Mouse (Mus musculus) CH12.LX (cell line): ENCODE data around the gene Olfr137. TPM values are rescaled to one million over a fixed set of nuclear protein-coding genes. Genes with fewer than 3 reads are reported as not detected.

ENCODE experiments used
- DNase-seq: peaks from one replicate; pipeline ENCODE4 v3.0.0-alpha.2; 2013; ENCODE audit errors: extremely low read depth
- H3K27ac ChIP-seq: 2 replicates; pipeline ENCODE4 v1.5.1; 2012; ENCODE audit warnings: low read depth, mild to moderate bottlenecking, control low read depth, moderate library complexity; ENCODE audit not compliant: insufficient read depth
- H3K27me3 ChIP-seq: replicated peaks from 2 replicates; pipeline ENCODE3; 2012; ENCODE audit warnings: inconsistent platforms
- H3K36me3 ChIP-seq, 2 experiments: replicated peaks in 1 of 2; 2 replicates each; pipeline versions ENCODE3 to v1.6.1; 2012; ENCODE audit warnings: inconsistent platforms in 1 of 2, low read length in 1 of 2, mild to moderate bottlenecking in 1 of 2, mixed read lengths in 1 of 2, moderate library complexity in 1 of 2; ENCODE audit not compliant: control insufficient read depth in 1 of 2, insufficient read depth in 1 of 2
- H3K4me1 ChIP-seq, 2 experiments: 2 replicates each; pipeline ENCODE4 v1.6.1; 2012; ENCODE audit warnings: inconsistent platforms in 1 of 2, moderate library complexity in 1 of 2; ENCODE audit not compliant: insufficient read depth in 2 of 2, control insufficient read depth in 1 of 2
- H3K4me2 ChIP-seq: 2 replicates; pipeline ENCODE4 v1.6.1; 2012; ENCODE audit warnings: low read depth, mild to moderate bottlenecking, control low read depth; ENCODE audit not compliant: poor library complexity, insufficient read depth, severe bottlenecking
- H3K4me3 ChIP-seq, 3 experiments: fragments of 150-350 bp in 1 of 3; sonication (generic) in 1 of 3; replicated peaks in 1 of 3; 2 replicates each; pipeline versions ENCODE3 to v1.5.1; 2011 to 2012; ENCODE audit warnings: low read depth in 2 of 3, low read length in 2 of 3, mild to moderate bottlenecking in 2 of 3, moderate library complexity in 2 of 3, control low read depth in 1 of 3, improper control_type of control experiment in 1 of 3, inconsistent platforms in 1 of 3, mixed read lengths in 1 of 3; ENCODE audit not compliant: poor library complexity in 1 of 3
- H3K79me2 ChIP-seq: replicated peaks from 2 replicates; pipeline ENCODE4 v1.6.1; 2012; ENCODE audit warnings: mild to moderate bottlenecking, moderate library complexity; ENCODE audit not compliant: control insufficient read depth, poor library complexity, insufficient read depth, severe bottlenecking; ENCODE audit errors: extremely low read depth
- H3K9ac ChIP-seq: 2 replicates; pipeline ENCODE4 v1.6.1; 2012; ENCODE audit warnings: low read depth, mild to moderate bottlenecking, control low read depth, moderate library complexity; ENCODE audit not compliant: insufficient read depth
- H3K9me3 ChIP-seq: replicated peaks from 2 replicates; pipeline ENCODE3; 2012; ENCODE audit warnings: low read length, inconsistent platforms, mixed read lengths
- CHD1 ChIP-seq: IDR thresholded peaks from 2 replicates; pipeline ENCODE4 v1.6.1; 2012; ENCODE audit warnings: low read depth, low read length, improper control_type of control experiment, inconsistent platforms
- MAFK ChIP-seq: IDR thresholded peaks from 2 replicates; pipeline ENCODE4 v1.6.1; 2011; ENCODE audit warnings: low read length, improper control_type of control experiment; ENCODE audit not compliant: insufficient replicate concordance
- MAX ChIP-seq: IDR thresholded peaks from 2 replicates; pipeline ENCODE4 v1.6.1; 2011; ENCODE audit warnings: low read length, improper control_type of control experiment
- MAZ ChIP-seq: IDR thresholded peaks from 2 replicates; pipeline ENCODE4 v1.6.1; 2012; ENCODE audit warnings: low read depth, mild to moderate bottlenecking, inconsistent platforms, low read length, improper control_type of control experiment, moderate library complexity
- MYC ChIP-seq: IDR thresholded peaks from 2 replicates; pipeline ENCODE4 v1.6.1; 2011; ENCODE audit warnings: low read depth, mild to moderate bottlenecking, improper control_type of control experiment, low read length
- UBTF ChIP-seq: IDR thresholded peaks from 2 replicates; pipeline ENCODE4 v1.6.1; 2012; ENCODE audit warnings: low read depth, mild to moderate bottlenecking, inconsistent platforms, low read length, improper control_type of control experiment, moderate library complexity
- USF1 ChIP-seq: IDR thresholded peaks from 2 replicates; pipeline ENCODE4 v1.6.1; 2014; ENCODE audit warnings: low read depth, mild to moderate bottlenecking, inconsistent platforms, low read length, improper control_type of control experiment
- USF2 ChIP-seq: conservative IDR thresholded peaks from 2 replicates; pipeline ENCODE4 v1.6.1; 2011; ENCODE audit warnings: low read depth, low read length, improper control_type of control experiment
- ZKSCAN1 ChIP-seq: IDR thresholded peaks from 2 replicates; pipeline ENCODE4 v1.6.1; 2012; ENCODE audit warnings: low read depth, inconsistent platforms, low read length, improper control_type of control experiment, borderline replicate concordance
- dilution Hi-C: fragments of 300-500 bp; cut with MboI; formaldehyde crosslinking; loops from 2 replicates; pipeline ENCODE4 v1.14.3; 2020; ENCODE audit warnings: low sequenced_read_pairs; ENCODE audit not compliant: extremely low pct_unique_long_range_greater_than_20kb, extremely low pct_ligation_motif_present
- in situ Hi-C: fragments of 300-500 bp; cut with MboI; formaldehyde crosslinking; loops from 3 replicates; pipeline ENCODE4 v1.14.3; 2019; ENCODE audit warnings: low sequenced_read_pairs, low pct_ligation_motif_present, low pct_unique_long_range_greater_than_20kb, mixed read lengths
- polyA plus RNA-seq: library from polyadenylated mRNA; unstranded; fragments of >175 nt; gene quantifications from 2 replicates; pipeline ENCODE4 v1.2.1, GENCODE M21; 2012; ENCODE audit warnings: low read depth; ENCODE audit not compliant: insufficient read length
- total RNA-seq, 2 experiments: library from RNA; depleted of rRNA; stranded (reverse); fragments of 300-350 nt in 1 of 2; fragments of >200 nt in 1 of 2; gene quantifications; 2 replicates each; pipeline ENCODE4 v1.2.3; 2012 to 2014

The Olfr137 gene
- total RNA-seq (2012; rRNA removed), result not detected in 2 replicates
- total RNA-seq (2014; rRNA removed), result not detected in 2 replicates
- not detected in 2 replicates for polyA plus RNA-seq

DNA sequence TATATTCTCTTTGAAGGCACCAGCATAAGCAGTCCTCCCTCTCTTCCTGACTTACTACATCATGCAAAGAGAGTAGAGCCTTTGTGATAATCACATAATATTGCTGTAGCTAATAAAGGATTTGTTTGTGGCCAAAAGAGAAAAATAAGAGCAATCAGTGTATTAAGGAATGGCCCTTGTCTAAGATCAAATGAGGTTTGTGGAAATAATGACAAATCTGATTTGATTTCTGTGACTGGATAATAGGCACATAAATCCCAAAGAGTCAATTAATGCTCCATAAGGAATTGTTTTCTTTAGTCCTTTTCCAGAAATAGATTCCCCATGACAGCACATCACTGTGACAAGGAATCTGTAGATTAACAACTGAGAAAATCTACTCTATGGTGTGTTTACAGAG lies at the start of gene Olfr137:
Gene Olfr137, minus strand, starts transcription at position 101 of the 400 bp plus-strand sequence.
- Histone ChIP-seq H3K27ac (no peak within 1 kb of the TSS), H3K4me3 (no peak within 1 kb of the TSS), H3K27me3 (no peaks in the 10 kb centered on the region), H3K4me1 (no peaks in the 10 kb centered on the region), H3K4me2 (no peak within 1 kb of the TSS), H3K79me2 (no peaks in the 10 kb centered on the region), H3K36me3 (no peaks in the 10 kb centered on the region), H3K9ac (no peak within 1 kb of the TSS), H3K9me3 (peaks cover 11% of the 10 kb centered on the region)
- no peak for TF ChIP-seq USF1
- dilution Hi-C loops (no loop called here), in situ Hi-C loops (no loop called here)
- no peak for DNase-seq

DNA sequence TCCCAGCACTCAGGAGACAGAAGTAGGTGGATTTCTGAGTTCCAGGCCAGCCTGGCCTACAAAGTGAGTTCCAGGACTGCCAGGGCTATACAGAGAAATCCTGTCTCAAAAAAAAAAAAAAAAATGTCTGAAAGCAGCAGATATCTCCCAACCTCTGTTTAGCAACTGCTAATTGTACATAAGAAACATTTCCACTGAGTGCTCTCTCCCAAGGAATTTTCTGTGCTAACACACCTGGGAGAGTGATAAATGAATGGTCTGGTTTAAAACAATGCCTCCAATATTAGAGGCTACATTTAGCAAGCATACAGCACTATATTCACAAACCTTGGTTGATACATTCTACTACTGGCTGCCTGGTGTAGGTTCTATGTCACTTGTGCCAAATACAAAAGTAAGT lies 22.2 kb upstream of the Olfr137 start, which contains the start of gene Olfr136:
Gene Olfr136, plus strand, starts transcription at position 301 of the 400 bp plus-strand sequence.
- in situ Hi-C loops, result no loop called here
- no peak for TF ChIP-seq ZKSCAN1
- H3K4me1 ChIP-seq, result no peaks in the 10 kb centered on the region

DNA sequence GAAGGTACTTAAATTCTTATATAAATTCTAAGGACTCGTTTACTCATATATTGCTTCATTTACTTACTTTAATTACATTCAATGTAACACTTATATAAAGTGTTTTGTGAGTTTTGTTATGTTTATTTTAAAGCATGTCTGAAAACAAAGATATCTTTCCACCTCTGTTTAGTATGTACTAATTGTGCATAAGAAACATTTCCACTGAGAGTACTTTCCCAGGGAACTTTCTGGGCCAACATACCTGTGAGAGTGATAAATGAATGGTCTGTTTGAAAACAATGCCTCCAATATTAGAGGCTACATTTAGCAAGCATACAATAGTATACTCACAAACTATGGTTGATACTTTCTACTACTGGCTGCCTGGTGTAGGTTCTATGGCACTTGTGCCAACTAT lies 46.6 kb downstream of the Olfr137 start, which contains the start of gene Olfr138:
Gene Olfr138, plus strand, starts transcription at position 301 of the 400 bp plus-strand sequence.
- no peak for DNase-seq
- TF ChIP-seq CHD1 (no peak), MAZ (no peak), MYC (no peak), UBTF (no peak), MAFK (no peak), MAX (no peak), USF2 (no peak)
- Histone ChIP-seq H3K4me3 (no peak within 1 kb of the TSS), H3K36me3 (no peaks in the 10 kb centered on the region), H3K4me2 (no peak within 1 kb of the TSS), H3K4me1 (no peaks in the 10 kb centered on the region), H3K27ac (no peak within 1 kb of the TSS), H3K79me2 (no peaks in the 10 kb centered on the region), H3K9me3 (peaks cover 7% of the 10 kb centered on the region), H3K9ac (no peak within 1 kb of the TSS), H3K27me3 (no peaks in the 10 kb centered on the region)
- in situ Hi-C loops (no loop called here), dilution Hi-C loops (no loop called here)

More for the DNA sequence above, 22.2 kb upstream of the Olfr137 start, which contains the start of gene Olfr136:
- no peak within 1 kb of the TSS for H3K9ac ChIP-seq
- no peak within 1 kb of the TSS for H3K4me2 ChIP-seq
- no peak within 1 kb of the TSS for H3K27ac ChIP-seq
- dilution Hi-C loops, result no loop called here
- no peak for DNase-seq
- no peaks in the 10 kb centered on the region for H3K27me3 ChIP-seq
- H3K36me3 ChIP-seq, result no peaks in the 10 kb centered on the region
- H3K79me2 ChIP-seq, result no peaks in the 10 kb centered on the region
- H3K4me3 ChIP-seq, result no peak within 1 kb of the TSS
- peaks cover 7% of the 10 kb centered on the region for H3K9me3 ChIP-seq

Other genes starting within 250 kb of the Olfr137 start
- not detected in 2 replicates for gene Olfr129, start 247.5 kb downstream of the Olfr137 start, total RNA-seq (2012; rRNA removed)
- gene Olfr129, start 247.5 kb downstream of the Olfr137 start, total RNA-seq (2014; rRNA removed), result not detected in 2 replicates
- not detected in 2 replicates for gene Olfr129, start 247.5 kb downstream of the Olfr137 start, polyA plus RNA-seq
- gene Olfr130, start 243.6 kb downstream of the Olfr137 start, total RNA-seq (2012; rRNA removed), result not detected in 2 replicates
- gene Olfr130, start 243.6 kb downstream of the Olfr137 start, total RNA-seq (2014; rRNA removed), result not detected in 2 replicates
- gene Olfr130, start 243.6 kb downstream of the Olfr137 start, polyA plus RNA-seq, result not detected in 2 replicates
- not detected in 2 replicates for gene Olfr131, start 218.9 kb downstream of the Olfr137 start, total RNA-seq (2012; rRNA removed)
- not detected in 2 replicates for gene Olfr131, start 218.9 kb downstream of the Olfr137 start, total RNA-seq (2014; rRNA removed)
- not detected in 2 replicates for gene Olfr131, start 218.9 kb downstream of the Olfr137 start, polyA plus RNA-seq
- not detected in 2 replicates for gene Olfr132, start 173.0 kb downstream of the Olfr137 start, total RNA-seq (2012; rRNA removed)
- gene Olfr132, start 173.0 kb downstream of the Olfr137 start, total RNA-seq (2014; rRNA removed), result not detected in 2 replicates
- gene Olfr132, start 173.0 kb downstream of the Olfr137 start, polyA plus RNA-seq, result not detected in 2 replicates
- gene Olfr133, start 162.3 kb downstream of the Olfr137 start, total RNA-seq (2012; rRNA removed), result not detected in 2 replicates
- not detected in 2 replicates for gene Olfr133, start 162.3 kb downstream of the Olfr137 start, total RNA-seq (2014; rRNA removed)
- not detected in 2 replicates for gene Olfr133, start 162.3 kb downstream of the Olfr137 start, polyA plus RNA-seq
- gene Olfr134, start 136.2 kb downstream of the Olfr137 start, total RNA-seq (2012; rRNA removed), result not detected in 2 replicates
- gene Olfr134, start 136.2 kb downstream of the Olfr137 start, total RNA-seq (2014; rRNA removed), result not detected in 2 replicates
- gene Olfr134, start 136.2 kb downstream of the Olfr137 start, polyA plus RNA-seq, result not detected in 2 replicates
- gene Olfr135, start 103.2 kb downstream of the Olfr137 start, total RNA-seq (2012; rRNA removed), result not detected in 2 replicates
- gene Olfr135, start 103.2 kb downstream of the Olfr137 start, total RNA-seq (2014; rRNA removed), result not detected in 2 replicates
- gene Olfr135, start 103.2 kb downstream of the Olfr137 start, polyA plus RNA-seq, result not detected in 2 replicates
- gene Olfr138, start 46.5 kb downstream of the Olfr137 start, total RNA-seq (2012; rRNA removed), result not detected in 2 replicates
- not detected in 2 replicates for gene Olfr138, start 46.5 kb downstream of the Olfr137 start, total RNA-seq (2014; rRNA removed)
- not detected in 2 replicates for gene Olfr138, start 46.5 kb downstream of the Olfr137 start, polyA plus RNA-seq
- not detected in 2 replicates for gene Olfr136, start 22.3 kb upstream of the Olfr137 start, total RNA-seq (2012; rRNA removed)
- not detected in 2 replicates for gene Olfr136, start 22.3 kb upstream of the Olfr137 start, total RNA-seq (2014; rRNA removed)
- gene Olfr136, start 22.3 kb upstream of the Olfr137 start, polyA plus RNA-seq, result not detected in 2 replicates
- gene Esp36, start 112.6 kb upstream of the Olfr137 start, total RNA-seq (2012; rRNA removed), result not detected in 2 replicates
- gene Esp36, start 112.6 kb upstream of the Olfr137 start, total RNA-seq (2014; rRNA removed), result not detected in 2 replicates
- not detected in 2 replicates for gene Esp36, start 112.6 kb upstream of the Olfr137 start, polyA plus RNA-seq
- not detected in 2 replicates for gene Esp34, start 246.6 kb upstream of the Olfr137 start, total RNA-seq (2012; rRNA removed)
- not detected in 2 replicates for gene Esp34, start 246.6 kb upstream of the Olfr137 start, total RNA-seq (2014; rRNA removed)
- not detected in 2 replicates for gene Esp34, start 246.6 kb upstream of the Olfr137 start, polyA plus RNA-seq